Mouse (Mus musculus): Measurements from ENCODE around the gene Olfr462.
A peak's percentile ranks its signal among the peaks of the same experiment; 100 is the strongest.
"Not testable (repeated sequence)": the region's sequence is repeated elsewhere in the genome, so short reads cannot be mapped to it uniquely, and the experiment has no call there.

Olfr462 gene

GRCm38 (mm10) chr11:87892168-87892567, at the start of gene Olfr462:
Gene Olfr462 (minus strand): TSS chr11:87892268.
- DNase-seq (ENCODE audit: inconsistent ontology term): no peak

- DNase-seq (ENCODE audit: inconsistent ontology term): no peak
Measured at GRCm38 (mm10) chr11:87935467-87935866, 43.4 kb upstream of the Olfr462 start.

- no peak for DNase-seq (ENCODE audit: inconsistent ontology term)
Measured at GRCm38 (mm10) chr11:87933731-87934130, 41.7 kb upstream of the Olfr462 start.

- no peak for DNase-seq (ENCODE audit: inconsistent ontology term)
Measured at GRCm38 (mm10) chr11:87930348-87930747, 38.3 kb upstream of the Olfr462 start.

DNA sequence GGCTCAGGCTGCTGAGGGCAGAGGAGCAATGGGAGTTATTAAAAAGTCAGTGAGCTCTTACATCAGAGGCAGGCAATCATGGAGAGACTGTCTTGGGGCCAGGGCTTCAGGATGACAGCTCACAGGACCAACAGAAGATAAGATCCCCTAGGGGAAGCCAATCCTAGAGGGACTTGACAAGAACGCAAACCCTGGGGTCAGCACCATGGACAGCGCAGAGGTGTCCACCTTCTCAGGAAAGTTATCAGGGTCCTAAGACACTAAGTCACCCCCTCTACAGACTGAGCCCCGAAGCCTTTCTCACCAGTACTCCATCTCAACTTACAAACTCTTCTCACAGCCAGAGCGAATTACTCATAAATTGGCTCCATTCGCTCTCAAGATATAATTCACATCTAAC, 28.9 kb upstream of the Olfr462 start, which contains the start of gene Olfr464:
Gene Olfr464, minus strand, starts transcription at position 2 of the 400 bp plus-strand sequence.
- peak; percentile 2 for DNase-seq (ENCODE audit: inconsistent ontology term)

DNA sequence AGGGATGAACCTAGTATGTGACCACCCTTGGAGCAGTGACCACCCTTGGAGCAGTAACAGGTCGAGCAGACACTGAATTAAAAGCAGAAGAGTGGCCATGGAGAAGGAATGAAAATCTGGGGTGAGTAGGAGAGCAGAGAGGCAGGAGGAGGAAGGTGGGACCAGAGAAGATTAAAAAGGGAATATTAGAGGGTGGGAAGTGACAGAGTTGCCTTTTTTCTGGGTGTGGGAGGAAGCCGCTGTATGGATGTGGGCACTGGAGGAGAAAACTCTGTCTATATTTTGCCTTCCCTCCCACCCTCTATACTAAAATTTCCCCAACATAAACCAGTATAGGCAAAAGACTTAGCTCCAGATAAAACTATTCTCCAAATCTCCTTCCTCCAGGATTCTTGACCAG, 28.2 kb upstream of the Olfr462 start:
- no peak for DNase-seq (ENCODE audit: inconsistent ontology term)

GRCm38 (mm10) chr11:87916005-87916404, 23.9 kb upstream of the Olfr462 start:
- DNase-seq (ENCODE audit: inconsistent ontology term): no peak

DNA sequence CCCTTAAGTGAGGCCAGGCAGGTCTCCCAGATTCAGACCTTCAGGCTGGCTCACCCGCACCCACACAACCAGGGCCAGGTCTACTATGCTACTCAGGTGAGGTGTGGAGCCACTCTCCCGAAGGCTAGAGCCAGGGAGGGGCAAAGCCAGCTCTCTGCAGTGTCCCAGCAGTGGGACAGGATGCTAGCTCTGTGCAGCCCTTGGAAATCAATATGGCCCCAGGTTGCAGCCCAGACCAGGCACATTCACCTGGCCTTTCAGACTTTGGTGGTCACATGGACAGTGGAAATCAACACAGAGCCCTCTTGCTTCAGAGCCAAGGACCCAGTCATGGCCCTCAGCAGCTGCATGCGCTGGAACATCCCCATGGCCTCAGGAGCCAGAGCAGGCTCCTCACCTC, 12.3 kb upstream of the Olfr462 start:
- no peak for DNase-seq (ENCODE audit: inconsistent ontology term)

DNA sequence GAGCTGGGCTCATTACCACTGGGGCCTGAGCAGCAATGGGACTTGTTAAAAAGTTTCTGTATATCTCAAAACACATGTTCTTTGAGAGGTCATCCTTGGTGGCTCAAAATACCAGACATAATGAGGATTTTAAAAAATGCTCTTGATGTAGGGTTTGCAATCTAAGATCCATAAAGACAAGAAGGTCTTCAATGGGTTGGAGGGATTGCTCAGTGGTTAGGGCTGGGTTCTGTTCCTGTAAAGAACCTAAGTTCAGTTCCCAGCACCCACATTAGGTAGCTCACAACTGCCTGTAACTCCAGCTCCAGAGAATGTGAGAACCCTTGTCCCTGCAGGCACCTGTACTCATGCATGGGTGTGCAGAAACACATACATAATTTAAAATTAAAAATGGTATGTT, 5.2 kb upstream of the Olfr462 start, which contains the start of gene Olfr463:
Gene Olfr463, minus strand, starts transcription at position 101 of the 400 bp plus-strand sequence.
- no peak for DNase-seq (ENCODE audit: inconsistent ontology term)

DNA sequence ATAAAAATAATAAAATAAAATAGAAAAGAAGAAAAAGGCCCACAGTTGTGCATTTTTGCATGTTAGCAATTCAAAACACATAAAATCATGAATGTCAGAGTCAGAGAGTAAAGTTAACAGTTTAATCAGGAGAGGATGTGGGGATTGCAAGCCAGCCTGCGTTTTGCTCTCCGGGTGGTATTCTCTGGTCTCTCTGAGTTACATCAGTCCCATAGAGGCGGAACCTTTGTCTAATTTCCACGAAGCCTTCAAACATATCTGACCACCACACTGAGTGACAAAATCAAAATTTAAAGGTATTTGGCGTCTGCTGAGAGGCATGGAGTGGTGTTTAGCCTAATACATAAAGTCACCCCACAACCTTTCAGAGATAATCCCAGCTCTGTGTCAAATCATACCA, 7.2 kb downstream of the Olfr462 start:
- no peak for DNase-seq (ENCODE audit: inconsistent ontology term)

DNA sequence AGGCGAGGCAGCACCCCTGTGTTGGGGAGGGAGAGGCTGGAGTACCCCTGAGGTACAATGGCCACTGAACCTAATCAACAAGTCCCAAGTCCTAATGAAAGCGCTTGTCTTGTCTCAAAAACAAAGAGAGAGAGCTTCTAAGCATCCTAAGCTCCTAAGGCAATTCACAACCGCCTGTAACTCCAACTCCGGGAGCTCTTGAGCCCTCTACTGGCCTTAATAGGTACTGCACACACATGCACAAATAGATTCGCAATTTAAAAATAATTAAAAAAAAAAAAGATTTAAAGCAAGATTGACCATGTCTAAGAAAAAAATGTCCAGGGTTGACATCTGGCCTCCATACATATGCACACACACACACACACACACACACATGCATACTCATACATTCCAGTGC, 8.6 kb downstream of the Olfr462 start:
- no peak for DNase-seq (ENCODE audit: inconsistent ontology term)

DNA sequence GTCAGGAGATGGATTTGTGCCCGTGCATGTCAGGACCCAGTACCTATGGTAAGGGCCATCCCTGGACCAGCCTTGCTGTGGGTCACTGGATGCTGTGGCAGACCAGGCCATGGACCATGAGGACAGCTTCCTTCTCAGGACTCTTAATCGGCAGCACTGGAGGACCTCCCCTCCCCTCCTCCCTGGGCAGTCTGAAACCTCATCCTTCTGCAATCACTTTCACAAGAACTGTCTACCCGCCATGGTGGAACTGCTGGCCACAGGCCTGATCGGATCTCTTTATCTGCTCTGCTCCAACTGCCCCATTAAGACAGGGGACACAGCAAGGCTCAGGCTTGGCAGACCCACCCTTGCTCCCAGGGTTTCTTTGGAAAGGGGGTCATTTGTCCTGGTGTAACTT, 10.4 kb downstream of the Olfr462 start:
- DNase-seq (ENCODE audit: inconsistent ontology term): no peak

DNA sequence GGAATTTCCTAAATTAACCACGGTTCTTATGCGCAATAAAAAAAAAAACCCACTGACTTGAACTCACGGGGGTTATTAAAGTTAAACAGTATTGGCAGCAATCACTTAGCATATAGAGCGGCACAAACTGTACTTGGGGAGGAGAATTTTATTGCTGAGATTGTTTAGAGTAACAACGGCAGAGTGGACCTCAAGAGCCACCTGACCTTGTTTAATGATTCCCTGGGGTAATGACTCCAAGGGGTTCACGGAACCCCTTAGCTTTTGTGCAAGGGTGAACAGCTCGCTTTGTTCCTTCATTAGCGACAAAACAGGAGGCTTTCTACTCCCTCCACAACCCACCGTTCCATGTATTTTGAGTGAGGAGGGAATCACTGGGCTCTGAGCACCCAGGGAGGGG, 12.2 kb downstream of the Olfr462 start:
- DNase-seq (ENCODE audit: inconsistent ontology term): no peak

DNA sequence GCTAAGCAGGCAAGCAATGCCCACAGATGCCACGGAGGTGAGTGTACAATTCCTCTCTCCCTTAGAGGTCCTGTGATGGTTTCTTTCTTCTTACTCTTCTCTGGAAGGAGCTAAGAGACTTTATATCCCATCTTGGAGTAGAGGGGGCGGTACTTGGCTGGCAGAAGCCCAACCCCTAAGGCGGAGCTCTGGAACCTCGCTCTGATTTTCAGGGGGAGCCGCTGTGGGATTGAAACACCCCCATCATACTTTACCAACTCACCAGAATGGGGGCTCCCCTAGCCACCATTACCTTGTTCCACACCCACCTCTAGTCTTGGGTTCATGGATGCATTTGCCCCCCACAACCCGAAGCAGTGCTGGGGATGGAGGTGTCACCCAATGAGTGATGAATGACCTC, 16.6 kb downstream of the Olfr462 start, which contains the start of gene Epx:
Gene Epx, minus strand, starts transcription at position 101 of the 400 bp plus-strand sequence.
- DNase-seq (ENCODE audit: inconsistent ontology term): no peak

- DNase-seq (ENCODE audit: inconsistent ontology term): no peak
Measured at GRCm38 (mm10) chr11:87871766-87872165, 20.3 kb downstream of the Olfr462 start.

DNA sequence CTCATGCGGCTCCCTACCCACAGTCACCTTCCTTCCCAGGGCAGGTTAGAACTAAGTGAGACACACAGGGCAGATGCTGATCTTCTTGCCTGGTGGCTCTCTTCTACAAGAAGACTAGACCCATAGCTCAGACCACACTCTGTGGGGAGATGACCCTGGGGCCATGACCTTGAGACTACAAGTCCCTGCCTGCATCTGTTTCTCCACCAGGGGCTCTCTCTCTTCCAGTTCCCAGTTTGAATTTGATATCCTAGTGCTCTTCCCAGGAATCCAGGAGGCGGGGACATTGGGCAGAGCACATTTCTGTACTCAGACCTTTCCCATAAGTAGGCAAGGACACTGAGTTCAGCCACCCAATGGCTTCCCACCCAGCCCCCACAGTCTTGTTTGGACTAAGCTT, 22.0 kb downstream of the Olfr462 start:
- DNase-seq (ENCODE audit: inconsistent ontology term): no peak

DNA sequence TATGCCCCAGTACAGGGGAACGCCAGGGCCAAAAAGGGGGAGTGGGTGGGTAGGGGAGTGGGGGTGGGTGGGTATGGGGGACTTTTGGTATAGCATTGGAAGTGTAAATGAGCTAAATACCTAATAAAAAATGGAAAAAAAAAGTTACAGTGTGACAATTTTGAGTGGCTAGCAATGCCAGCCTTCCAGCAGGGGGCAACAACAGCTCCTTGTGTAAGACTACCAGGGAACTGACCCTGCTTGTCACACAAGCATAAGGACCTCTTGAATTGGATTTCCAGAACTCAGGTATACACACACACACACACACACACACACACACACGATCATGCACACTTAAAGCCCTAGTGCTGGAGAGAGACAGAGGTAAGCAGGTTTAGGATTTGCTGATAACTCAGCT, 25.2 kb downstream of the Olfr462 start:
- not testable (repeated sequence) for DNase-seq (ENCODE audit: inconsistent ontology term)

DNA sequence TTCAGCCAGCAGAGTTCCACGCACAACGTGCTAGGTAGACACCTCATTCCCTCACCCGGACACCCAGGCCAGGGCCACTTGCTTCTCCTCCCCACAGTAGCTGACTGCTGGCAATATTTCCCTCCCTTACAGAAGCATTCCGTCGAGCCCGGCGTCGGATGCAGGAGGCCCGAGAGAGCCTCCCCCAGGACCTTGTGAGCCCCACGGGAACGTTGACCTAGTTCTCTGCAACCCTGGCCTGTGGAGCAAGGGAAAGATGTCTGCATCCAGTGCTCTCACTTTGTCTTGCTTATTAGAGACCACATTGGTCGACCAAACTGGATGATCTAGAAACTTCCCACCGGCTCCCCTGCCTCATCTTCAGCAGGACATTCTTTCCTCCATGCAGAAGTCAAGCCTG, 29.3 kb downstream of the Olfr462 start:
- no peak for DNase-seq (ENCODE audit: inconsistent ontology term)

- DNase-seq (ENCODE audit: inconsistent ontology term): no peak
Measured at GRCm38 (mm10) chr11:87860426-87860825, 31.6 kb downstream of the Olfr462 start.

DNA sequence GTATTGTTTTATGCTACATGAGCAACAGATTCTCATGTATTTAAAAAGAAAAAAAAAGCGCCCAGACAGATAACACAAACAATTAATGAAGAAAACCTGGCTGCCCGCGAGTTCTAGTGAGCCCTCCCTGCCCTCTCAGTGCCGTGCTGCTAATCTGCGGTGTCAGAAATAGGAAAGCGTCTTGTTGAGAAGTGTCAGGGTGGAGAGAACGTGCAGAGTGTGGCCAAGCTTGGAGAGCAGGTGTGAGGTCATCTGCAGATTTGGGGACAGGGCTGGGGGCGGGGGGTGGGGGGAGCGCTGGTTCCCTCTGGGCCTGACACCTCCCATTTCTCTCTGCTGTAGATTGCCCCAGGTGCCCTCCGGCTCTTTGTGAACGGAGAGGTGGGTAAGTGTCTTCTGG, 32.8 kb downstream of the Olfr462 start:
- DNase-seq (ENCODE audit: inconsistent ontology term): no peak

DNA sequence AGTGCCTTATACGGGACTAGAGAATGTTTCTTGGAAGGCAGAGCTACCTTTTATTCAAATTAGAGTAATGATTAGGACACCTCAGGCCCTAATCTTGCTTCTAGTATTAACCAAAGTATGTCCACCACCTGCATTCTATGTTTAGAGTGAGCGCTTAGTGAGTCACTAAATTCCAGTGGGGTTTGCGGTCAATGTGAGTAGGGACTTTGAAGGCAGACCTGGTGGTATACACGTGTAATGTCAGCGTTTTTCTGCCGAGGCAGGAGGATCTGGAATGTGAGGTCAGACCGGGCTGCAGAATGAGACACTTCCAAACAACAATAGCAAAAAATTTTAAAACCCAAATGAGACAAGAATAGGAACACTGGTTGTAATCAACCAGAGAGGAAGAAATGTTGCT, 37.5 kb downstream of the Olfr462 start:
- DNase-seq (ENCODE audit: inconsistent ontology term): no peak

- DNase-seq (ENCODE audit: inconsistent ontology term): peak; percentile 36
Measured at GRCm38 (mm10) chr11:87853597-87853954, 38.5 kb downstream of the Olfr462 start.

DNA sequence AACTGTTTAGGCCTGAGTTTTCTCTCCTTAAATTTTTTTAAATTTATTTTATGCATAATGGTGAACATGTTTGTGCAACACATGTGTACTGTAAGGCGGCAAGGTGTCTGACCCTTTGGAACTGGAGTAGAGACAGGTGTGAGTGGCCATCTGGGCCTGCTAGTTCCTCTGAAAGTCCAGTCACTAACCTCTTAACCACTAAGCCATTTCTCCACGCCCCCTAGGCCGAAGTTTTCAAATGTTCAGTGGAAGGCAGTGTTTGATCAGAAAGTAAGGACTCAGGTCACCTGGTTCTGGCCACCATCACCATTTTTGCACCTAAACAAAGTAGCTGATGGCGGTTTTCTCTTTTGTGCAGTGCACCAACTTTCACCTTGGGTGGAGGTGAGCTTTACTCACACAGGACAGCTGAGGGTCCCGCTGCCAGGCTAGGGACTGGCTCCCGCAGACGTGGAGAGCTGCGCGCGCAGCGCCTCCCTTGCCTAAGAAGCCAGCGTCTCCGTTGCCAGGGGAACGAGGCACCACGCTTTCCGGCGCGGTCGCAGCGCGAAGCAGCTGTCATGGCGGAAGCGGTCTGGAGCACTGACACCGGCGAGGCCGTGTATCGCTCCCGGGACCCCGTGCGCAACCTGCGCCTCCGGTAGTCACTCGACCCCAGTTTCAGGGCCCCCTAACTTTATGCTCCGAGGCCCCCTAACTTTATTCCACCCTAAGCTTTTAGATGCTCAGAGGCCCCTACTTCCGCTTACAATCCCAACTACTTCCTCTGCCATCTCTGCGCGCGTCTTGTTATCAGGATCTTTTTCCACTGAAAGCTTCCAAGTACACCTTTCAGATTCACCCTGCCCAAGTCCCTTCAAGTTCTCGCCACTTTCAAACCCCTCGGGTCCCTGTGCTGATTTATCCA, 39.1 kb downstream of the Olfr462 start, which contains the start of gene Mks1:
Gene Mks1, plus strand, starts transcription at position 526 of the 907 bp plus-strand sequence.
- DNase-seq (ENCODE audit: inconsistent ontology term): peak; percentile 91
